Mouse (Mus musculus) heart, postnatal 25 days (tissue): Measurements from ENCODE around the gene Cdh13. TPM values are rescaled to one million over a fixed set of nuclear protein-coding genes. Genes with fewer than 3 reads are reported as not detected.

Experiments used
- DNase-seq: peaks from one replicate; pipeline ENCODE4 v3.0.0; 2022; ENCODE audit warnings: low spot score
- intact Hi-C: fragments of 180-260 bp; cut with DNase I; formaldehyde crosslinking; loops from one replicate; pipeline ENCODE4 v1.15.1; 2025
- total RNA-seq, 2 experiments: library from RNA; stranded (reverse); gene quantifications; 2 replicates each; pipeline ENCODE4 v1.2.3; 2021

Gene Cdh13
- total RNA-seq, 2 experiments from 2014 or later: 147 to 186 TPM

DNA sequence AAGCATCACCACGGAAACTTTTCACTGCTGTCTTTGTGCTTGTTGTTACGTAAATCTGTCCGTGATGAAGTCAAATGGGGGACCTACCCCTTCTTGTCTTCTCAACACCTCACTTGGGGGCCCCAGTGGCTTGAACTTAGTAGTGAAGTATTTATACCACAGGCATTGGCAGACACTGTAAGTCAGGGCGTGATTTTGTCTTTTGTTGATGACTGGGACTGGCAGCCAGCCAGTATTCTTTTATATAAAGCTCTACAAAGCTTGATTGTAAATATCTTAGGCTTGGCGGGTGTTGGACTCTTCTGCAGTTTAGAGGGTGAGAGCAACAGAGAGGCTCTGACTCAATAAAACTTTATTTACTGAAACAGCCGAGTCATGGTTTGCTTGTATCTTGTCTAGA is 91.2 kb downstream of the Cdh13 start:
- no peak for DNase-seq

GRCm38 (mm10) chr8:118376791-118377190 is 93.3 kb downstream of the Cdh13 start:
- no peak for DNase-seq
- intact Hi-C loops: loop anchor here (5.0 kb wide), 1 partner anchor 89 kb away; no protein-coding TSS in a partner anchor

More for the DNA sequence above, 91.2 kb downstream of the Cdh13 start:
- intact Hi-C loops: loop anchor here (5.0 kb wide), 1 partner anchor 87 kb away; no protein-coding TSS in a partner anchor

DNA sequence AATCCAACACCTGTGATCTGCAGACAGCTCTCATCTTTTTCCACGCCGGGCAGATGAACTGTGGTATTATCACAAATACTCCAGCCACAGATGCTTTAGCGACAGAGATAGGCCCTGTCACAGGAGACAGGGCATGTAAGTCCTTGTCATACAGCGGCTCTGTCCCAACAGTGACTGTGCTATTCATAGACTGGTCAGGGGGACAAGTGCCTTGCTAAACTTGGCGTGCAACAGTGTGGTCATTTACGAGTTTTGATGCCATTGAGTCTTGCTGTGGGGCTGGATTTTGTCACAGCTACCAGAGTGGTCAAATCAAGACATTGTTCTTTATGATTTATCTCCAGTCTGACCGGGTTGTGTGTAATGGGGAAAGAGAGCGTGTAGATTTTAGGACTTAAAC is 95.5 kb downstream of the Cdh13 start:
- intact Hi-C loops: loop anchor here (5.0 kb wide), 1 partner anchor 92 kb away; no protein-coding TSS in a partner anchor
- no peak for DNase-seq

DNA sequence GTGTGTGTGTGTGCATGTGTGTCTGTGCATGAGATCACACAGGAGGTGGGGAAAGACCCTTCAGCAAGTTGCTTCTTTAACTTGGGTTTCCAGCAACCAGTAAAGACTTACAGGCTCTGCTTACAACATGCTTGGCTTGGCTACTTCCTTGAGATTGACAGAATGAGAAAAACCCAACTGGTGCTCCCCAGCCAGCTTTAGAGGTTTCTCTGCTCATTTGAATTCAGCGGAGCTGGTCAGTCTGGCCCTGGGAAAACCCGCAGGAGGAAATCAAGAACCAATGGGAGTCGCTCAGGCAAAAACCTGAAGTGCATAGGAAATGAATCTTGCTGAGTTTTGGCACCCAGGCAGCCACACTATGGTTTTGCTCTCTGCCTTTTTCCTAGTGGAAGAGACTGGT is 96.1 kb downstream of the Cdh13 start:
- intact Hi-C loops: loop anchor here (5.0 kb wide), 1 partner anchor 92 kb away; no protein-coding TSS in a partner anchor
- DNase-seq: no peak

GRCm38 (mm10) chr8:118380058-118380457 is 96.5 kb downstream of the Cdh13 start:
- intact Hi-C loops: no loop called here
- no peak for DNase-seq

DNA sequence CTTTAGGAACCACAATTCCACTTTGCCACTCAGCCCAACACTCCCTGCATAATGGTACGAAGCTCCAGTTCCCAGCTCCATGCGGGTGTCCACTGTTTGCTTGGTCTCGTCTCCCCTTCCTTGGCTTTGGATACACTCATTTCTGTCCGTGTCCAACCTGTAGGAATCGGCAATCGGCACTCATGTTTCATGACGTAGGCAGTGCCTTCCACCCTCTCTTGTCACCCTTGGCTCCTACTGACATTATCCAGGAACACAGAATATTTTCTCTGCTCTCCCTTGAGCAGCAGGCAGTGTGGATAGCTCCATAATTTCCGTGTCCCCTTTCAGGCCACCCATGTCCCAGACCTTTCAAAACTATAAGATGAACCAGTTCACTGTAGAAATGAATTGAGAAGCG is 97.2 kb downstream of the Cdh13 start:
- no peak for DNase-seq
- intact Hi-C loops: no loop called here

- intact Hi-C loops: no loop called here
- no peak for DNase-seq
Measured at GRCm38 (mm10) chr8:118381641-118382040, 98.1 kb downstream of the Cdh13 start.

DNA sequence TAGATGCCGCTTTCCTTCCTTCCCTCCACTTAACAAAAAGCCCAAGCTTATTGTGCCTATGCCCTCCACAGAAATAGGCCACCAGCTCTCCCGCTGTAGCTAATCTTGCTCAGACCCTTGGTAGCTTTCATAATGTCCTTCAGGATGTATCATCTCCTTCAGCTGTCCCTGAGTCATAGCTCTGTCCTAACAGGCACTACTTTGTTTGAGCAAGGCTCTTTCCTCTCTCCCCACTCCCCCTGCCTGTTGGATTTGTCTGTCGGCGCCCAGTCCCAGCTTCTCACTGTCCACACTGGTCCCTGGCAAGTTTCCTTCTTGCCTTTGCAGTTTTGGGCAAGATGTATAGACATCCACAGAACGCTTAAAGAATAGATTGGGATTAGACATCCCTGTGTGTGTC is 100.8 kb downstream of the Cdh13 start:
- intact Hi-C loops: no loop called here
- no peak for DNase-seq

GRCm38 (mm10) chr8:118389456-118389855 is 105.9 kb downstream of the Cdh13 start:
- intact Hi-C loops: no loop called here
- DNase-seq: no peak

DNA sequence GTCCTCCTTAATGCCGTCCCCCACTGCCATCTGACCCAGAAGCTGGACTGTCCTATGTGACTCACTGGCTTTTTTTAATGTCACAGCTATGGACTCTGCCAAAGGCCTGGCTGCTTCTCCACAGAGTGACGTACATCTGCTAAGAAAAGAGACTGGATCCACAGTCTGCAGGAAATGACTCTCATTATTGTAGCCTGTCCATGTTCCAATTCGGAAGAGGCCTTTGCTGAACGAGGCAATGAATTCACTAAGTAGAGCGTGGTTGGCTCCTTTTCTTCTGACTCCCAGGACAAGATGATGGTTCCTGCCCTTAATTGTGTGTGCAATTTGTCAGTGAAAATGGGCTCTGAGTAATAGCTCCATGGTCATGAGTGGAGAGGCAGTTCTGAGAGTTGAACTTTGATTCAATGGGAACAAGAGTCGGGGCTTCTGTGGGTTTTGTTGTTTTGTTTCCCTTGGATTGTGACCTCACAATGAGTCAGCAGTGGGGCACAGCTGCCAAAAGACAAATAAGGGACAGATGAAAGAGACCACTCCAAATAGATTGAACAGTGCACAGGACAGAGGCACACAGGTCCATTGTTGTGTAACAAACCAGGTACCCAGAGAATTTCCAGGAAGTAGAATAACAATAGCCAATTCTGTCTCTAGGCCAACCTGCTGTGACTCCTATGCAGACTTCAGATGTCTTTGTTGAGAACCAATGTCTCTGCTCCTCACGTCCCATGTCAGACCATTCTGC is 110.5 kb downstream of the Cdh13 start:
- DNase-seq: peak; percentile 68
- intact Hi-C loops: loop anchor here (2.0 to 10.0 kb wide), 4 partner anchors 41 to 461 kb away; no protein-coding TSS in a partner anchor

GRCm38 (mm10) chr8:118395178-118395577 is 111.6 kb downstream of the Cdh13 start:
- DNase-seq: no peak
- intact Hi-C loops: loop anchor here (2.0 to 10.0 kb wide), 2 partner anchors 40 to 460 kb away; no protein-coding TSS in a partner anchor

- intact Hi-C loops: no loop called here
Measured at GRCm38 (mm10) chr8:118404836-118405235, 121.3 kb downstream of the Cdh13 start.

DNA sequence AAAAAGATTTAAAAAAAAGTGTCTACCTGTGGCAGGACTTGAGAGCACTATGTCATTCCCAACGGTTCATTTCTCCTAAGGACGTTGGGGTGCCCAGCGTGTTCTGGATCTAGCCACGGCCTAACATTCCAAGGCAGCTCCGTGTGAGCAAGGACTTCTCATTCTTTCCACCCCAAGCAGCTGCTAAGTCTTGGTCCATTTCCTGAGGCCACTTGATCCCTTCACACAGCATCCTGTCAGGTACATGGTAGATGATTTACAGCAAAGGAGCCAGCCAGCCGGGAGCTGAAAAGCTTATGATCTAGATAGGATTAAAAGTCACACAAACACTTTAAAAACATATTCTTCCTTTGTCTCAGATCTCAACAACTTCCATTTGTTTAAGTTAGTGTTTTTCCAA is 123.8 kb downstream of the Cdh13 start:
- intact Hi-C loops: no loop called here
- no peak for DNase-seq

More at GRCm38 (mm10) chr8:118404836-118405235, 121.3 kb downstream of the Cdh13 start:
- no peak for DNase-seq

GRCm38 (mm10) chr8:118409396-118409795 is 125.9 kb downstream of the Cdh13 start:
- intact Hi-C loops: no loop called here
- DNase-seq: no peak

GRCm38 (mm10) chr8:118410341-118410970 is 126.9 kb downstream of the Cdh13 start:
- intact Hi-C loops: no loop called here

GRCm38 (mm10) chr8:118415672-118416071 is 132.1 kb downstream of the Cdh13 start:
- DNase-seq: no peak
- intact Hi-C loops: no loop called here

More at GRCm38 (mm10) chr8:118410341-118410970, 126.9 kb downstream of the Cdh13 start:
- DNase-seq: no peak

DNA sequence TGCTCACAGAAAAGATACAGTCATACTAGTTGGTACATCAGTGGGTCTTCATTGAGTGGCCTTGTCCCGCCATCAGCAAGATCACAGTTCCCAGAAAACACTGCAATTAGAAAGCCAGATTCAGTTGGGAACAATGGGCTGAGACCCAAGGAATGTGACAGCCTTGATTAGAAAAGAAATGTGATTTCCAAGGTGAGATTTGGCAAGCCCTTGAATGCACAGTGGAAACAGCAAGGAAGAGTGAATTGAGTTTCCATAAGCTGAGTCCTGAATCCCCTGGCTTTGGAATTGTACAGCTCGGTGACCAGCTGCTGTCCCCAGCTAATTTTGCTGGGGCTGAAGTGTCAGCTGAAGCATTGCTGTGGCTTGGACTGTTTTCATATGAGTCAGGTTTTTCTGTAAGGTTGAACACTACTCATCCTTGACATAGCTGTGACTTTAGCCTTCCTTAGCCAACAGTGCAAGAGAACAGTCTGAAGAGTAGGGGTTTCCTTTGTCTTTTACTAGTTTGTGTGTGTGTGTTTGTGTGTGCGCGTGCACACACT is 133.3 kb downstream of the Cdh13 start:
- intact Hi-C loops: no loop called here
- DNase-seq: no peak

DNA sequence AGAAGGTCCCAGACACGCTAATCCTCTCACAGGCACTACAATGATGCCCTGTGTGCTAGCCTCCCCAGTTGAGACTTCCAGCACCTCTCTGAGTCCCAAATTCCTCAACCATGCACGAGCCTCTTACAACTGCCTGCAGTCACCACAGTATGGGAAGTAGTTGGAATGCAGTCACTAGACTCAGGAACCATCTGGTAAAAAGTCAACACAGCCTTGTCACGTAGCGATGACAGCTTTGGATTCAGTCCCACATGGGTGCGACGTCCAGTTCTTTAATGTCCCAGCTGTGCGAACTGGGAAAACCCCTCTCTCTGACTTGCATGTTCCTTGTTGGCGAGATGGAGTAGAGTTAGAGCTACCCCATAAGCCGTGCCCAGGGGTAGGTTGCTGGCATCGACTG is 139.1 kb downstream of the Cdh13 start:
- peak; percentile 34 for DNase-seq
- intact Hi-C loops: no loop called here

- intact Hi-C loops: no loop called here
- DNase-seq: no peak
Measured at GRCm38 (mm10) chr8:118428941-118429340, 145.4 kb downstream of the Cdh13 start.

DNA sequence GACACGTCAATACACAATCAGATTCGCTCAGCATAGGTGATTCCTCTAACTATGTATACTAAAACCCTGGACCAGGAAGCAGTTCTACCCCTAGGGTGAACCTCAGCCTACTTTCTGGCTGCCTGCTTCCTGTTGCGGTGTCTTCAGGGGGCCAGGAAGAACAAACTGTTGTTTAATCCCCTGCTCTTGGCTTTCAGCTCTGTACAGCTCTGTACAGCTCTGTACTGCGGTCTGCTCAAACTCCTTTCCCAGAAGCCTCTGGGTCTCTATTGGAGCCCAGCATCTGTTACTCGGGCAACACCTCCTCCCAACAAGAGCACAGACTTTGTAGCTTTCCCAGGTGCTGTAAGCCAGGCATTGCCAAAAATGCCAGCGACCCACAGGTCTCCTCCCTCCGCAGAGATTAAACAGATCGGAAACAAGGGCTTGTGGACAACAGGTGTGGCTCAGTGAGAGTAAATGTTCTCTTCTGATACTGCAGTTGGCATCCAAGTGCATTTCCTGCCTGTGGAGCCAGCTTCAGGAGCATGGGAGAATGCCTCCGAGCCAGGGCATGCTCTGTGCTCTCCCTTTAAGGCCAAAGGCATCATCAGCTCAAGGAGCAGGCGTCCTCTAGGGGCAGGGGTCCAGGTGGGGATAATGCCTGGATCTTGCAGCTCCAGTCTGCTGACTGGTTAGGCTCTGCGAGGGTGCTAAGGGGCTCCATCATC is 148.4 kb downstream of the Cdh13 start:
- intact Hi-C loops: loop anchor here (5.0 kb wide), 2 partner anchors 80 to 420 kb away; no protein-coding TSS in a partner anchor
- no peak for DNase-seq
